21 mouse cellular contexts compared by ENCODE assay signal in genomic region chr6:6143525-6143924, GRCm38 (mm10).
"Had no signal": no experiment of that assay in that cellular context is flagged by ENCODE, and none has a peak within 500 bp of the region (broad histone marks: within the 10 kb centered on the region; RNA-seq: fewer than 3 reads in every experiment).

No protein-coding gene starts in this region.

- H3K9ac ChIP-seq: intestine, embryonic 15.5 days; limb, embryonic 13.5 days; liver, embryonic 13.5 days; midbrain, embryonic 12.5 days; midbrain, embryonic 15.5 days; neural tube, embryonic 12.5 days; neural tube, embryonic 15.5 days; stomach, embryonic 15.5 days had no signal

- H3K9me3 ChIP-seq: intestine, embryonic 15.5 days; limb, embryonic 13.5 days; liver, embryonic 13.5 days; midbrain, embryonic 12.5 days; midbrain, embryonic 15.5 days; neural tube, embryonic 12.5 days; neural tube, embryonic 15.5 days; stomach, embryonic 15.5 days had no signal

- H3K27ac ChIP-seq: intestine, embryonic 15.5 days; kidney, postnatal 0 days; layer of hippocampus, adult 2 months; left cerebral cortex, adult 2 months; limb, embryonic 13.5 days; liver, embryonic 13.5 days; macrophage; midbrain, embryonic 12.5 days; midbrain, embryonic 15.5 days; neural tube, embryonic 12.5 days; neural tube, embryonic 15.5 days; stomach, embryonic 15.5 days had no signal

- H3K36me3 ChIP-seq: midbrain, embryonic 12.5 days; midbrain, embryonic 15.5 days; neural tube, embryonic 12.5 days; neural tube, embryonic 15.5 days; stomach, embryonic 15.5 days had no signal

- H3K4me2 ChIP-seq: intestine, embryonic 15.5 days; limb, embryonic 13.5 days; liver, embryonic 13.5 days; midbrain, embryonic 12.5 days; midbrain, embryonic 15.5 days; neural tube, embryonic 12.5 days; neural tube, embryonic 15.5 days; stomach, embryonic 15.5 days had no signal

- H3K4me3 ChIP-seq: intestine, embryonic 15.5 days; layer of hippocampus, adult 2 months; left cerebral cortex, adult 2 months; limb, embryonic 13.5 days; liver, embryonic 13.5 days; midbrain, embryonic 12.5 days; midbrain, embryonic 15.5 days; neural tube, embryonic 12.5 days; neural tube, embryonic 15.5 days; stomach, embryonic 15.5 days had no signal

- H3K27me3 ChIP-seq: intestine, embryonic 15.5 days; limb, embryonic 13.5 days; liver, embryonic 13.5 days; midbrain, embryonic 12.5 days; midbrain, embryonic 15.5 days; neural tube, embryonic 12.5 days; neural tube, embryonic 15.5 days; stomach, embryonic 15.5 days had no signal

- ATAC-seq: intestine, embryonic 15.5 days; midbrain, embryonic 15.5 days had no signal

- DNase-seq: kidney, adult 11 months; kidney, adult 9 months; kidney, postnatal 25 days; layer of hippocampus, adult 9-11 months; liver; liver, embryonic 13.5 days; retina, postnatal 1 day; right cerebral cortex, postnatal 25 days; spleen, adult 18-20 months; thymus, postnatal 25 days had no signal

- H3K4me1 ChIP-seq: intestine, embryonic 15.5 days; liver, embryonic 13.5 days; midbrain, embryonic 12.5 days; midbrain, embryonic 15.5 days; neural tube, embryonic 12.5 days; neural tube, embryonic 15.5 days; stomach, embryonic 15.5 days had no signal
